Mouse (Mus musculus) cerebellum, adult (tissue): Measurements from ENCODE around the gene Spata32.

ENCODE experiments used
- ATAC-seq: cut with Nextera tagmentation; 2 replicates; pipeline ENCODE4 v1.9.2; 2017; ENCODE audit warnings: mild to moderate bottlenecking, moderate library complexity, mixed read lengths; ENCODE audit not compliant: insufficient number of reproducible peaks, low FRiP score, low TSS enrichment

Gene Spata32

GRCm38 (mm10) chr11:103217790-103218516 is at the start of gene Spata32:
TSS of gene Spata32 (minus strand) at chr11:103218432.
- peak; percentile 86 for ATAC-seq

- ATAC-seq = peak; percentile 96
These were observed 49.4 kb upstream of the Spata32 start, which contains the start of gene Map3k14 for GRCm38 (mm10) chr11:103267346-103268219. TSS of gene Map3k14 (minus strand) at chr11:103267472.

- peak; percentile 57; the same call in 1 of the 2 replicates for ATAC-seq
These were observed 48.6 kb upstream of the Spata32 start for GRCm38 (mm10) chr11:103266729-103267345.

GRCm38 (mm10) chr11:103265856-103266255 is 47.6 kb upstream of the Spata32 start:
- no peak for ATAC-seq

GRCm38 (mm10) chr11:103265211-103265610 is 47.0 kb upstream of the Spata32 start:
- ATAC-seq = no peak

- ATAC-seq = no peak
These were observed 46.3 kb upstream of the Spata32 start for GRCm38 (mm10) chr11:103264427-103265005.

- no peak for ATAC-seq
These were observed 45.3 kb upstream of the Spata32 start for GRCm38 (mm10) chr11:103263551-103263950.

GRCm38 (mm10) chr11:103262412-103263267 is 44.4 kb upstream of the Spata32 start:
- ATAC-seq = no peak

- no peak for ATAC-seq
These were observed 43.6 kb upstream of the Spata32 start for GRCm38 (mm10) chr11:103261671-103262411.

GRCm38 (mm10) chr11:103260515-103261192 is 42.4 kb upstream of the Spata32 start:
- no peak for ATAC-seq

- ATAC-seq = no peak
These were observed 41.8 kb upstream of the Spata32 start for GRCm38 (mm10) chr11:103260034-103260433.

GRCm38 (mm10) chr11:103257938-103258481 is 39.8 kb upstream of the Spata32 start:
- ATAC-seq = no peak

GRCm38 (mm10) chr11:103253605-103254004 is 35.4 kb upstream of the Spata32 start:
- ATAC-seq = no peak

GRCm38 (mm10) chr11:103252380-103252779 is 34.1 kb upstream of the Spata32 start:
- no peak for ATAC-seq

- no peak for ATAC-seq
These were observed 32.1 kb upstream of the Spata32 start for GRCm38 (mm10) chr11:103250324-103250723.

- ATAC-seq = no peak
These were observed 31.3 kb upstream of the Spata32 start for GRCm38 (mm10) chr11:103249509-103249908.

- ATAC-seq = no peak
These were observed 30.6 kb upstream of the Spata32 start for GRCm38 (mm10) chr11:103248837-103249236.
